Mouse (Mus musculus): ENCODE measurements around the gene Wfdc3.
A peak's percentile ranks its signal among the peaks of the same experiment; 100 is the strongest.

Gene Wfdc3

DNA sequence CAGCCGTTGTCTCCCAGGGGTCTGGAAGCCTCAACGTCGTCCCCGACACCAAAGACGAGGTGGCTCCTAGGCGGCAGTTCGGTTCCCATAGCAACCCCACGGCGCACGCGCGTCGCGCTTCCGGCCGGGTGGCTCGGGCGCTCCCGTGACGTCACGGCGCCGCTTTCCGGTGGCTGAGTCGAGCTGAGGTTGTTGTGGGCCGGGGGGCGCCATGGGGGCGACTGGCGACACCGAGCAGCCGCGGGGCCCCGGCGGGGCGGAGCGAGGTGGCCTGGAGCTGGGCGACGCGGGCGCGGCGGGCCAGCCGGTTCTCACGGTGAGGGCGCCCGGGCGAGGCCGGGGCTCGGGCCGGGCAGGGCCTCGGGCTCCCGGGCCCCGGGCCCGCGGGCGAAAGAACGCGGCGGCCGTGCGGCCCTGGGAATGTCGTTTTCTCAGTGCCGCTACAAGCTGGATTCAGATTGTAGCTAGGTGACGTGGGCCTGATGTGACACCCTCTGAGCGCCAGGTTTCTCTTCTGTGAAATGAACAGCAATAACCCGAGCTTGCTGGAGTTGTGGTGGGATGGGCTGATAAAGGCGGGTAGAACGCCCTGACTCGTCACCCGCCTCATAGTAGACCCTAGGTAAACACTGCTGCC, at the start of gene Wfdc3, which contains the start of gene Dnttip1:
Wfdc3 (minus strand) TSS at position 89 of the 637 bp plus-strand sequence.
Dnttip1 (plus strand) TSS at position 141 of the 637 bp plus-strand sequence.
- peak; percentile 93 for DNase-seq (ENCODE audit: low spot score)

DNA sequence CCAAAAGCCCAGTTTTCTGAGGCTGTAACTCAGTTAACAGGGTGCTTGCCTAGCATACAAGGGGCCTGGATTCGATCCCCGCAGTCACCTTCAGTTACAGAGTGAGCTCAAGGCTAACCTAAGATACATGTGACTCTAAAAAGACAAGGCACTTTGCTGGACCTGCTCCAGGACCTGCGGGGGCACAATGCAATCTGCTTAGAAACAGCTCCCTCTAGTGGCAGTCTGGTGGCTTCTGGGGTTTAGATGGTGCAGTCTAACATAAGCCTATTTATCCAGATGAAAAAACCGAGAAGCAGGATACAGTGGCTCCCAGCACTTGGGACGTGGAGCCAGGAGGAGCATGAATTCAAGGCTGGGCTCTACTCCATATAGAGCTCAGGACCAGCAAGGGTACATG, 48.6 kb upstream of the Wfdc3 start:
- peak; percentile 86 for DNase-seq (ENCODE audit: low spot score)

DNA sequence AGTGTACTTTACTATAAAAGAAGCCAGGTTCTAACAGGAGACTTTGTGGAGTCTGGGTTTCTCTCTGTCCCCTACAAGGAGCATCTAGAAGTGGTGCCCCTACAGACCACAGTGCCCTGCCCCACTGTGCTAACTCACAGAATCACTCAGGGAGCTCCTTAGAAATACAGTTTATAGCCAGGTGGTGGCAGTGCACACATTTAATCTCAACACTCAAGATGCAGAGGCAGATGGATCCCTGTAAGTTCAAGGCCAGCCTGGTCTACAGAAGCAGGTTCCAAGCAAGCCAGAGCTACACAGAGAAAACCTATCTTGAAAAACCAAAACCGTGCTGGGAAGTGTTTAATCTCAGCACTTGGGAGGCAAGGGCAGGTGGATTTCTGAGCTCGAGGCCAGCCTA, 48.0 kb upstream of the Wfdc3 start:
- DNase-seq (ENCODE audit: low spot score) = no peak

DNA sequence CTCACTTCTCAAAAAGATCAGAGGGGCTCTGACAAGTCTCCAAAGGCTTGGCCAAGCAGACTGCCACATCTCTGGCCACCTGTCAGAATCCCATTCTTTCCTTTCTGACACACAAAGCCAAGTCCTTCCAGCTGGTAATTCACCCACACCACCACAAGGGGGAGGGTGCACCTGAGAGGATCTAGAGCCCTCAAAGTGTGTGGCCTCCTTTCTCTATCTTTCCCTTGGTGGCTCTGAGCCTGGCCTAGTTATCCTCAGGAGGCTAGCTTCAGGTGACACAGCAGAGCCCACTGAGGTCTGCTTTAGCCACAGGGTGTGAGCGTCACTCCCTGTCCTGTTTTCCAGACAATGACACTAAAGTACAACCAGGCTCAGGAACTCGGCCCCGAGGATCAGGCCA, 47.5 kb upstream of the Wfdc3 start:
- DNase-seq (ENCODE audit: low spot score) = peak; percentile 48

DNA sequence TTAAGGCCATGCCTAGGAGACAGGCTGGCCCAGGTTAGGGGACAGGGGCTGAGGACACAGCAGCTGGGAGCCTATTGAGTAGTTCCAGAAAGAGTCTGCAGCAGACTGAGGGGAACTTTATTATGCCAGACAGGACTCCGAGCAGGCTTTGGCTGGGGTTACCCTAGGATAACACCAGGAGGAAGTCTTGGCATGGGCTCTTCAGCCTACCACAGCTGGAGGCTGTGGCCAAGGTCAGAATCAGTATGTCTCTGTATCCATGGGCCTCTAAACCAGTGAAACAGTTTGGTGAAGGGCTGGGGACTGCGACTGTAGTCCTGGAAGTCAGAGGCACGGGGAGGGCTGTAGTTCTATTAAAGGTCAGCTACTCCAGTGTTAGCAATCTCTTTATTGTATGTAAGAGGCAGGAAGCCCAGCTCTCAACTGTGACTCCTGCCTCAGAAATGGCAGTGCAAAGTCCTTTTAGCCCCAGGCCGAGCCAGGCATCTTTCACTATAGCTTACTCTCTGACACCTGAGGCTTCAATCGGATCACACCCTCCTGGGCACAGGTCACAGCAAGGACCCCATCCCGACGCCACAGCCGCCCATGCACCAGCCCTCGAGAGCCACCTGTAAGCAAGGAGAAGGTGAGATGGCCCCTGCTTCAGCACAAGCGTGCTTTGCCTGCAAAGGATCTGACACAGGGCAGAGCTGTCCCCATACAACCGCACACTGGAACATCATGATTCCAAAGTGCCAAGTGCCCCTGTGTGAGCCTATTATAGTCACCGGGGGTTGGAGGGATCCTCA, 46.9 kb upstream of the Wfdc3 start:
- DNase-seq (ENCODE audit: low spot score) = no peak

DNA sequence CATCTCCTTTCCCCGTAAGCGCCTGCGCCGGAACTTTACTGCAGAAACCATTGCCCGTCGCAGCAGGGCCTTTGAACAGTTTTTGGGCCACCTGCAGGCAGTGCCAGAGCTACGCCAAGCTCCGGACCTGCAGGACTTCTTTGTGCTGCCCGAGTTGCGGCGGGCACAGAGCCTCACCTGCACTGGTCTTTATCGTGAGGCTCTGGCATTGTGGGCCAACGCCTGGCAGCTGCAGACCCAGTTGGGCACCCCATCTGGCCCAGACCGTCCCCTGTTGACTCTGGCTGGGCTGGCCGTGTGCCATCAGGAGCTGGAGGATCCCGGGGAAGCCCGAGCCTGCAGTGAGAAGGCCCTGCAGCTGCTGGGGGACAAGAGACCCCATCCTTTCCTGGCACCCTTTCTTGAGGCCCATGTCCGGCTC, 46.1 kb upstream of the Wfdc3 start:
- no peak for DNase-seq (ENCODE audit: low spot score)

DNA sequence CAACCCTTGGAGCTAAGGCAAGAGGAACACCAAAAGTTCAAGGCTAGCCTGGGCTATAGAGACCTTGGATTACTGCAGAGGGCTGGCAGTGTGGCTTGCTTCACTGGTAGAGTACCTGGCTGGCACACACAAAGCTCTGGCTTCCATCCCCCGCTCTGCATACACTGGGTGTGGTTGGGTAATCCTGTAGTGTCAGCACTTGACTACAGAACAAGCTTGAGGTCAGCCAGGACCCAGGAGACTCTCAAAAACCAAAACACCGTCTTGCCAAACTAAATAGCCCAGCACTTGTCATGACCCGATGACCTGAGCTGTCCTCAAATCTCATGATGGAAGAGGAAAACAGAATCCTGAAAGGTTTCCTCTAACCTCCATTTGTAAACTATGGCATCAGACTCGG, 44.7 kb upstream of the Wfdc3 start:
- peak; percentile 79 for DNase-seq (ENCODE audit: low spot score)

DNA sequence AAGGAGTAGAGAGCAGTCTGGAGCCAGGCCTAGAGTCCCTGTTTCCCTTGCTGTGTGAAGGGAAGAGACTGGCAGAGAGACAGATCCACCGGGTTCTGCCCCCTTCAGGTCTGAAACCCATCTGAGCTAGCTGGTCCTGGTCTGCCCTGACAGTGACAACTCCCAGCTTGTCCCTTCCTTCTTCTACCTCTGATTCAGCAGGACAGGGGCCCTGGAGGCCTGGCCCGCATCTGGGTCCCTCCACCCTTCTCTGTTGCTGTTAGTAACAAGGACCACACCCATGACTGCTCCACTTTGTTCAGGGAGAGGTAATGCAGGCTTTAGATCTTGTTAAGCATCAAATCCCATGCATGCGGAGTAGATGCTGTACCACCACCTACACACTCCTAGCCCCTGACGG, 42.7 kb upstream of the Wfdc3 start:
- no peak for DNase-seq (ENCODE audit: low spot score)

DNA sequence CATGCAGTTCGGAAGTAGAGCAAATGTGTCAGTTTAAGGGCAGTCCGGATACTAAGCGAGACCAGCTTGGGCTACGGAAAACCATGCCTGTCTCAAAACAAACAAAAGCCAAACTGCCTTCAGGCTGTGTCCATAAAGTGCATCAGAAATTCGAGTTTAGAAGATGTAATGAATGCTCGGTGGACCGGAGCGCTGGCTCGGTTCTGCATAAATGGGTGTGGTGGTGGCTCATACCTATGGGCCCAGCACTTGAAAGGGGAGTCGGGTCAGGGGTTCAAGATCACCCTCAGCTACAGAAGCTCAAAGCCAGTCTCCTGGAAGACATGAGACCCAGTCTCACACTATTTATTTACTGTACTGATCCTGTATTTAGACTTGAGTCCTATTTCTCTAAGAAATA, 42.0 kb upstream of the Wfdc3 start:
- DNase-seq (ENCODE audit: low spot score) = no peak

DNA sequence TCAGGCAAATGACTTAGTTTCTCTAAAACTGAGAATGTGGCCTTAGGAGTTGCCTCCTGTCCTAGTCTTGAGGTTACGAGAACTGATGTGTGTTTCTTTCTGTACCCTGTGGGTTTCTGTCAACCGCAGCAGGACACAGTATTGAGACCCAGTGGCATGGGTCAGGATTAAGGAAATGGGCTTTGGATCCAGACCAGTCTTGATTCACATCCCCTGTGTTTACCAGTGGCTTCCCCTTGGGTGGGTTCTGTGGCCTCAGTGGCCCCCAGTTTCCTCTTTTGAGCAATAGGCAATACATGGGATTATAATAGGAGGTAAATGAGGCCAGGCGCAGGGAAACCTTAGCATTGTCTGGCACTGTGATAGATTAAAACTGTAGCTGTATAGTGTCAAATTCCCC, 41.3 kb upstream of the Wfdc3 start:
- peak; percentile 12 for DNase-seq (ENCODE audit: low spot score)

DNA sequence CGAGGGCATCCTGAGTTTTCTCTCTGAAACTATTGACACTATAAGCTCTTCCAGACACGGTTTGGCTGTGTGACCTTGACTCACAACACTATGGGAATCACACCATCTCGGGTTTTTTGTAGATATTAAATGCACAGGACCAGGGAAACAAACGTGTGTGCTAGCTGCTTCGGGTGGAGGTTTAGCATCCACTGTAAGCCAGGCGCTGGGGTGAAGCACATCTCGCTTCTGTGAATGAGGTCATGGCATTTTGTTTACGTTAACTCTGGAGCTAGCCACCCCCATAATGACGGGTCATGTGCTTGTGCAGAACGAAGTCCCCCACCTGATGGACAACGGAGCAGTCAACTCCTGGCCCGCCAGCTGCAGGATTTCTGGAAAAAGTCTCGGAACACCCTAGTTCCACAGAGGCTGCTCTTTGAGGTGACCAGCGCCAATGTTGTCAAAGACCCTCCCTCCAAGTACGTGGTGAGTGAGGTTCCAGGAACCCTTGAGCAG, 40.7 kb upstream of the Wfdc3 start:
- peak; percentile 32 for DNase-seq (ENCODE audit: low spot score)

DNA sequence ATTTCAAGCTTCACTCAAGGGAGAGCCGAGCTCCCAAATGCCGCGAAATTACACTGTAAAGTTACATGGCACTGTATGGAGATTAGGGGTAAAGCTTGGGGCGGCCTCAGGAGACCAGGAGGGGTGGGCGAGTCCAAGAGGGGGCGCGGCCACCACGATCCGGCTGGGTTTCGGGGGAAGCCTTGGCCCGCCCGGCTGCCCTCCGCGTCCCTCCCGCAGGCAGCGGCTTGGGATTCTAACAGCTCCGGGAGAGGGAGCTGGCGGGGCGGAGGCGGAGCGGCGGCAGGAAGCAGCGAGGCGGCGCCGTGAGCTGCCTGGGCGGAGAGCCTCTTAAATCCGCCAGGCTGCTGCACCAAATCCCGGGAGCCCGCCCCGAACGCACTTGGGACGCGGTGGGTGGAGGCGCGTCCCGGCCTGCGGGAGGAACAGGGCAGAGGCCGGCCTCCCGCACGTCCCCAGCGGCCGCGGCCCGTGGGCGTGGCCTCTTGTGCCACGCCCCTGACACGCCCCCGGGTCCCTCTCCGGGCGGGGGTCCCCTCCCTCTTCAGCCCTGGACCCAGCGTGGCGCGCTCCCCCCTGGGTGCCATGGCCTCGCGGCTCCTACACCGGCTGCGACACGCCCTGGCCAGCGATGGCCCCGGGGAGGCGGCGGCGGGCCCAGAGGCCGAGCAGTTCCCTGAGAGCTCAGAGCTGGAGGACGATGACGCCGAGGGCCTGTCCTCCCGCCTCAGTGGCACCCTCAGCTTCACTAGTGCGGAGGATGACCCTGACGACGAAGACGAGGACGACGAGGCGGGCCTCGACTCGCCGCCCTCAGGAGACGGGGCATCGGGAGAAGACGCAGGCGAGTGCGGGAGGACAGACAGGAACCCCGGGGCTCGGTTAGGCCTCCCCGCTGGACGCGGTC, 40.0 kb upstream of the Wfdc3 start, which contains the start of gene Snx21:
Snx21 (plus strand) TSS at position 343 of the 907 bp plus-strand sequence.
- peak; percentile 95 for DNase-seq (ENCODE audit: low spot score)

DNA sequence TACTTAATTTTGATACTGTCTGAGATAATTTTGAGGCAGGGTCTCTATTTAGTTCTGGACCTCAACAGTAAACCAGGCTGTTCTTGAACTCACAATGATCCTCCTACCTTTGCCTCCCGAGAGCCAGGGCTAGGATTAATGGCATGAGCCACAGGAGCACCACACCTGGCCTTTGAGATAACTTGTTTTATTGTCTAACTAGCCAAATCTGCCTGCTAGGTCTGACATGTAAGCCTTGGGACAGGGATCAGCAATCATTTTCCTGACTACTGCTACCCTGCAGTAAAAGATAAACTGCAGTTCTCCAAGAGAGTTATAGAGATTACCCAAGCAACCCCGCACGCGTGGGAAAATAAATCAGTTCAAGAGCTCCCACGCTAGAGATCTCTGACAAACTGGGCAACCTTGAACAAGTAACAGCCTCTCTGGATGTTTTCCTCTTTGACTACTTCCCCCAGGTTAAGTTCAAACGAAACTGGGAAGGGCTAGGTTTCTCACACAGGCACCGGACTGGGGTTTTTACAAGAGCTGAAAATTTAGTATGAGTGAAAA, 39.2 kb upstream of the Wfdc3 start:
- no peak for DNase-seq (ENCODE audit: low spot score)

DNA sequence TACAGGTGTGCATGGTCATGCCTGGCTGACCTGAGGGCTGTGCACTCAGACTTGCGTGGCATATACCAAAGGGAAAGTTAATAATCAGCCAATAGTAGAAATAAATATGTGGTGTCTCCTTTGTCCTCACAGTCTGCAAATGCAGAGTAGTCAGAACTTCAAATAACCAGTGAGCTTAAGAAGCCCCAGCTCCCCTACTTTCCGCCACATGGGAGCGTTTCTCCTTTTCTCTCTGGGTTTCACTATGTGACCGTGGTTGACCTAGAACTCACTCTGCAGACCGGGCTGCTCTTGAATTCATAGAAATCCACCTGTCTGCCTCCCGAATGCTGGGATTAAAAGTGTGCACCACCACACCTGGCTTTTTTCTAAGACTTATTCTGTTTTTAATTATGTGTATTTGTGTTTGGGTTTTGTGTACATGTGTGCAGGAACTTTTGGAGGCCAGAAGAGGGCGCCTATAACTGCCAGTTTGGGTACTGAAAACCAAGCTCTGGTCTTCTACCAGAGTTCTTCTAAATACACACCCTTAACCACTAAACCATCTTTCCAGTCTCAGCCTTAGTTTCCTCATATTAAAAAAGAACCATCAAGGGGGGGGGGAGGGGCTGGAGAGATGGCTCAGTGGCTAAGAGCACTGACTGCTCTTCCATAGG, 38.3 kb upstream of the Wfdc3 start:
- no peak for DNase-seq (ENCODE audit: low spot score)

DNA sequence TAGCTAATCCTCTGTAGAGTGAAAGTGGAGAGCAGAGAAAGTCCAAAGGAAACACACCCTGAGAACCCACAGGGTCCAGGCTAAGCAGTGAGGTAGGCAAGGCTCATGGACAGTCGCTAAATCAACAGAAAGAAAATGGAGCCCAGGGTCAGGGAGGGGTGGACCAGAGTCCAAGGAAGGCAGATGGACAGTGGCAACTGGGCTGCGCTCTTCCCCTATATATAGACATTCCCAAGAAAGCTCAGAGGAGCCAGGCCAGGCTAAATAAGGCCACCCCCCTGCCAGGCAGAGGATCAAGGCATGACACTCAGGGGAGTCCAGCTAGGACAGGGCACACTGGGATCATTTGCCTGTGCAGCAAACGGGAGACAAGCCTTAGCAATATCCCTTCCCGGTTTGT, 36.1 kb upstream of the Wfdc3 start:
- no peak for DNase-seq (ENCODE audit: low spot score)

DNA sequence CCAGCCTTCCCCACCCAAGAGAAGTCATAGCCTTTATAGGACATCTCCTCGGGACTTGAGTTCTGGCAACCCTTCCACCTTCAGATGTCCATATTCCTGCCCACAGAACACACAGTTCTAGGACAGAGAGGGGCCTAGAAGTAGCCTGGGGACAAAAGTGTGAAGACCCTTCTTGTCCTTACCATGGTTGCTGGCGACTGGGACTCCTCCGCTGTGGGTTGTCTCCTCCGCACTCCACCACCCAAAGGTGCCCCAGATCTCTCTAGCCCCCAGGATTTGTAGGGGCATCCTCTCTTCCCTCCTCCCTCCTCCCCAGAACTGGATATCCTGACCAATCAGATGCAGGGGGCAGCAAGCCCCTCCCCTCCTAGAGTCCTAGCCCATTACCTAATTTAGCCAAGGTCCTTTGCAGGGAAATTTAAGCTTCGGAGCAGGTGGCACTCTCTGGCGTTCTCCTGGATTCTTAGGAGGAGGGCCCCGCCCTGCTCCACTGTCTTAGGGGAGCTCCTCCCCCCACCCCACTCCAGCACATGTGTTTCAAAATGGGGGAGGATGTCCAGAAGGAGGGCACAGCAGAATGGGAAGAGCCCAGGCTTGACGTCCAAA, 33.9 kb upstream of the Wfdc3 start, which contains the start of gene Tnnc2:
Tnnc2 (minus strand) TSS at position 487 of the 606 bp plus-strand sequence.
- no peak for DNase-seq (ENCODE audit: low spot score)

DNA sequence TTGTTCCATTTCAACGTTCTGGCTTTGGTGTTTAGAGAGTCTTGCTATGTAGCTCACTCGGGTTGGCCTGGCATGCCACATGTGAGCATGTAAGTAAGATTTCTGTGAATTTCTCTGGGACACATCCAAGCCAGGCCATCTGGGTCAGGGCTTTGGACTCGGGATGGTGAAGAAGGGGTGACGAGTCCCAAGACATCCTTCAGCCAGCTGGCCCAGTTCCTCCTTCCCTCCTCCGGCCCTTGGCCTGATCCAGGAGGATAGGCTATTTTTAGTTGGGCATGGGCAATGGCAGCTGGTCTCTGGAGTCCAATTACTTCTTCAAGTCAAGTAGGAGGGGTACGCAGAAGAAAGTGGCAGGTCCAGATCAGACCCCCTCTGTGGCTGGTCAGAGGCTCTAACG, 33.1 kb upstream of the Wfdc3 start:
- no peak for DNase-seq (ENCODE audit: low spot score)

DNA sequence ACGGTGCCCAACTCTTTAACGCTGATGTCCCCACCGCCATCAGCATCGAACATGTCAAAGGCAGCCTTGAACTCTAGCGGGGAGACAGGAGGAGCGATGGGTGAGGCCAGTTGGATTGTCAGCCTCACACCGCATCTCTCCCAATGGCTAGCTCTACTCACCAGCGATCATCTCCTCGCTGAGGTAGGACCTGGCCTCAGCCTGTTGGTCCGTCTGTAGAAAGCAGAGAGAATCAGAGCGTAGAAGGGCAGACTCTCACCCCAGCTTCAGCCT, 32.2 kb upstream of the Wfdc3 start:
- no peak for DNase-seq (ENCODE audit: low spot score)

DNA sequence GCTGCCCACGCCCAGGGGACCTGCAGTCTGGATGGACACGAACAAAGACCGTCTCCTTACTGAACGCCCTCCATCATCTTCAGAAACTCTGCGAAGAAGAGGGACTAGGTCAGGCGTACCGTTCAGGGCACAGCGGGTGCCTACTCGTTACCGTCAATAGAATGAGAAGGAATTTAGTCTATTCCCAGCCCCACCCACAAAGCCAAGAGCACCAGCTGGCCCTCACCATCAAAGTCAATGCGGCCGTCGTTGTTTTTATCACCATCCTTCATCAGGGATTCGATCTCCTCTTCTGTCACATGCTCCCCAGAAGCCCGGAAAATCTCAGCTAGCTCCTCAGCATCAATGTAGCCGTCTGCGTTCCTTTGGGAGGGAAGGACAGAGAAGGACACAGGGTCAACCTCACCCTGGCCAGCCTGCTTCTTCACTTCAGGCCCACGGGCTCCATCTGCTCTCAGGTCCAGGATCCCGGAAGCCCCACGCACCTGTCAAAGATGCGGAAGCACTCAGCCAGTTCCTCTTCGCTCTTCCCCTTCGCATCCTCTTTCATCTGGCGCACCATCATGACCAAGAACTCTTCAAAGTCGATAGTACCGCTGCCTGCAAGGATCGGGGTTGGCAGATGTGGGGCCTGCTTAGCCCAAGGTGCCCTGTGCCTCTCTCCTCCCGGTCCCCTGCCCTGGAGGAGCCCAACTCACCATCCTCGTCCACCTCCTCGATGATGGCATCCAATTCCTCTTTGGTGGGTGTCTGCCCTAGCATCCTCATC, 31.7 kb upstream of the Wfdc3 start:
- DNase-seq (ENCODE audit: low spot score) = no peak

DNA sequence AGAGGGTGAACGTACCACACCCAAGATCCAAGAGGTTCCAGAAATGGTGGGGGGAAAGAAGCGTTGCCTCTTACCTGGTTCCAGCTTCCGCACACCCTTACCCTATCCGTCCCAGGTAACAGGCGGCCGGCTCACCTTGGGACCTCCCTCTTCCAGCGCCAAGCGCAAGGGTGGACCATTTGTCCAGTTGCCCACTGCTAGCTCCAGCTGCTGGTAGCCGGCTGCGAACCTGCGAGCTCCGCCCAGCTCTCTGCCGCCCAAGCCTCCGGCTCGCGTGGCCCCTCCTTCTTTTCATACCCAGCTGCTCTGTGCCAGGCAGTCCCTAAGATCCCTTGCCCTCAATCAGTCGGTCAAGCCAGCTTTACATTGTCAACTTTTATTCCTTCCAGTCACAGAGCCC, 31.1 kb upstream of the Wfdc3 start:
- no peak for DNase-seq (ENCODE audit: low spot score)
